13 mouse cellular contexts compared by ENCODE assay signal in genomic region chr2:170288787-170289186, GRCm38 (mm10).
DNase-seq lines count a peak whose midpoint lies in the region; ATAC-seq and TF ChIP-seq lines count a peak whose summit lies in the region.
"Had no signal": no experiment of that assay in that cellular context is flagged by ENCODE, and none has a peak within 500 bp of the region (broad histone marks: within the 10 kb centered on the region; RNA-seq: fewer than 3 reads in every experiment).

No protein-coding gene starts in this region.

- TF ChIP-seq CTCF in liver, adult 2 months (IDR thresholded peaks at IDR 0.05; ENCODE audit: low read depth, low read length) = no peak

- ATAC-seq in forebrain, embryonic 15.5 days (replicated peaks) = no peak
- no peak for ATAC-seq in hindbrain, embryonic 16.5 days
- ATAC-seq in neural tube, embryonic 13.5 days (ENCODE audit: low read depth) = no peak
- ATAC-seq: forebrain, embryonic 16.5 days had no signal

- no peak overlapping the region for H3K9ac ChIP-seq in forebrain, embryonic 15.5 days (replicated peaks)
- H3K9ac ChIP-seq in liver, adult 2 months (ENCODE audit: low read depth, low read length) = no peak overlapping the region
- no peak overlapping the region for H3K9ac ChIP-seq in hindbrain, embryonic 16.5 days (ENCODE audit: low read depth, low read length)
- H3K9ac ChIP-seq in neural tube, embryonic 13.5 days = no peak overlapping the region

- H3K27ac ChIP-seq in forebrain, embryonic 10.5 days = peak overlapping the region; percentile 89
- no peak overlapping the region for H3K27ac ChIP-seq in forebrain, embryonic 15.5 days (replicated peaks)
- H3K27ac ChIP-seq in liver, adult 2 months (replicated peaks; ENCODE audit: insufficient read depth, low read depth, low read length) = peak overlapping the region; percentile 58
- H3K27ac ChIP-seq in hindbrain, embryonic 16.5 days (ENCODE audit: low read depth, low read length) = peak overlapping the region; percentile 53
- peak overlapping the region; percentile 53; the same call in 1 of the 2 replicates for H3K27ac ChIP-seq in neural tube, embryonic 13.5 days (replicated peaks)
- H3K27ac ChIP-seq: heart, adult 2 months had no signal

- no peak overlapping the region for H3K4me2 ChIP-seq in forebrain, embryonic 15.5 days (replicated peaks)
- H3K4me2 ChIP-seq in hindbrain, embryonic 16.5 days (ENCODE audit: low read length) = no peak overlapping the region
- H3K4me2 ChIP-seq in neural tube, embryonic 13.5 days = no peak overlapping the region

- no peaks in the 10 kb centered on the region for H3K9me3 ChIP-seq in forebrain, embryonic 10.5 days
- H3K9me3 ChIP-seq in forebrain, embryonic 15.5 days = no peaks in the 10 kb centered on the region
- H3K9me3 ChIP-seq in hindbrain, embryonic 16.5 days (ENCODE audit: control insufficient read depth, low read length) = no peaks in the 10 kb centered on the region
- H3K9me3 ChIP-seq in neural tube, embryonic 13.5 days = no peaks in the 10 kb centered on the region

- 61% methylated on average over 7 of the region's 7 CpGs for WGBS in forebrain, embryonic 10.5 days
- WGBS in forebrain, embryonic 15.5 days = 56% methylated on average over 7 of the region's 7 CpGs
- 81% methylated on average over 7 of the region's 7 CpGs for WGBS in liver, adult 2 months
- 61% methylated on average over 7 of the region's 7 CpGs for WGBS in hindbrain, embryonic 16.5 days
- WGBS in neural tube, embryonic 13.5 days = 46% methylated on average over 7 of the region's 7 CpGs

- no peak for TF ChIP-seq POLR2A in liver, adult 2 months (IDR thresholded peaks at IDR 0.05; ENCODE audit: extremely low read depth, insufficient read depth, low read length)

- no peaks in the 10 kb centered on the region for H3K79me2 ChIP-seq in liver, adult 2 months (ENCODE audit: control insufficient read depth, insufficient read depth, low read length)

- peaks cover 48% of the 10 kb centered on the region for H3K4me1 ChIP-seq in forebrain, embryonic 10.5 days
- peaks cover 24% of the 10 kb centered on the region for H3K4me1 ChIP-seq in forebrain, embryonic 15.5 days
- H3K4me1 ChIP-seq in liver, adult 2 months (ENCODE audit: control insufficient read depth, insufficient read depth, low read length) = peaks cover 9% of the 10 kb centered on the region
- peaks cover 11% of the 10 kb centered on the region; the same call in 1 of the 2 replicates for H3K4me1 ChIP-seq in hindbrain, embryonic 16.5 days (ENCODE audit: control insufficient read depth, insufficient read depth, low read depth, low read length)
- peaks cover 31% of the 10 kb centered on the region for H3K4me1 ChIP-seq in neural tube, embryonic 13.5 days (replicated peaks)

- H3K27me3 ChIP-seq in forebrain, embryonic 10.5 days (ENCODE audit: poor library complexity, severe bottlenecking) = peaks cover 11% of the 10 kb centered on the region
- peaks cover 6% of the 10 kb centered on the region; the same call in 1 of the 2 replicates for H3K27me3 ChIP-seq in forebrain, embryonic 15.5 days
- H3K27me3 ChIP-seq in liver, adult 2 months (ENCODE audit: control insufficient read depth, insufficient read depth, low read length) = no peaks in the 10 kb centered on the region
- H3K27me3 ChIP-seq in hindbrain, embryonic 16.5 days (replicated peaks; ENCODE audit: control insufficient read depth, insufficient read depth, low read length) = no peaks in the 10 kb centered on the region; the same call in 1 of the 2 replicates
- peaks cover 9% of the 10 kb centered on the region; the same call in 1 of the 2 replicates for H3K27me3 ChIP-seq in neural tube, embryonic 13.5 days

- DNase-seq in forebrain, embryonic 10.5 days (ENCODE audit: extremely low spot score, low spot score) = no peak
- no peak for DNase-seq in liver, adult 2 months (ENCODE audit: extremely low read depth, low read depth, low spot score)
- DNase-seq in liver = no peak
- DNase-seq in cerebellum, adult 18-20 months = no peak
- DNase-seq in adrenal gland, adult 8-10 months = no peak
- DNase-seq: heart, adult 2 months; kidney, adult 18-20 months; right cerebral cortex, postnatal 14 days had no signal

- peak overlapping the region; percentile 54; the same call in 1 of the 2 replicates for H3K4me3 ChIP-seq in forebrain, embryonic 10.5 days
- no peak overlapping the region for H3K4me3 ChIP-seq in forebrain, embryonic 15.5 days
- no peak overlapping the region for H3K4me3 ChIP-seq in liver, adult 2 months (ENCODE audit: insufficient read depth, low read depth, low read length)
- H3K4me3 ChIP-seq in hindbrain, embryonic 16.5 days (ENCODE audit: low read length) = no peak overlapping the region
- H3K4me3 ChIP-seq in neural tube, embryonic 13.5 days = no peak overlapping the region
- H3K4me3 ChIP-seq: heart, adult 2 months had no signal

- no peaks in the 10 kb centered on the region for H3K36me3 ChIP-seq in forebrain, embryonic 10.5 days (replicated peaks)
- H3K36me3 ChIP-seq in forebrain, embryonic 15.5 days = no peaks in the 10 kb centered on the region
- H3K36me3 ChIP-seq in liver, adult 2 months (ENCODE audit: control insufficient read depth, insufficient read depth, low read length) = no peaks in the 10 kb centered on the region
- no peaks in the 10 kb centered on the region for H3K36me3 ChIP-seq in hindbrain, embryonic 16.5 days (ENCODE audit: control insufficient read depth, insufficient read depth, low read length)
- H3K36me3 ChIP-seq in neural tube, embryonic 13.5 days = no peaks in the 10 kb centered on the region
- H3K36me3 ChIP-seq: G1E had no signal
